In genomic region chr3:32317165-32317900, GRCm38 (mm10) we compare ENCODE assay signal across 9 mouse cellular contexts. TPM values are rescaled to one million over a fixed set of nuclear protein-coding genes. Genes with fewer than 3 reads are reported as not detected.
A peak's percentile ranks its signal among the peaks of the same experiment; 100 is the strongest.
DNase-seq lines count a peak whose midpoint lies in the region; ATAC-seq and TF ChIP-seq lines count a peak whose summit lies in the region.
"Had no signal": no experiment of that assay in that cellular context is flagged by ENCODE, and none has a peak within 500 bp of the region (broad histone marks: within the 10 kb centered on the region; RNA-seq: fewer than 3 reads in every experiment).

No protein-coding gene starts in this region.

- 27% methylated on average over 12 of the region's 12 CpGs for WGBS in neural tube, embryonic 11.5 days
- WGBS in forebrain, postnatal 0 days, result 21% methylated on average over 12 of the region's 12 CpGs
- 18% methylated on average over 12 of the region's 12 CpGs for WGBS in kidney, adult 2 months
- WGBS in limb, embryonic 14.5 days, result 23% methylated on average over 12 of the region's 12 CpGs
- WGBS in neural tube, embryonic 15.5 days, result 27% methylated on average over 12 of the region's 12 CpGs

- no peak overlapping the region for H3K4me3 ChIP-seq in neural tube, embryonic 11.5 days (ENCODE audit: low read depth, low read length)
- H3K4me3 ChIP-seq in forebrain, postnatal 0 days (ENCODE audit: low read depth, low read length), result no peak overlapping the region
- H3K4me3 ChIP-seq in kidney, adult 2 months (ENCODE audit: insufficient read depth, low read depth, low read length), result no peak overlapping the region
- H3K4me3 ChIP-seq in limb, embryonic 14.5 days (replicated peaks; ENCODE audit: low read length), result no peak overlapping the region
- H3K4me3 ChIP-seq in neural tube, embryonic 15.5 days (replicated peaks), result no peak overlapping the region
- H3K4me3 ChIP-seq: lung, embryonic 15.5 days had no signal

- no peak overlapping the region for H3K27ac ChIP-seq in neural tube, embryonic 11.5 days (ENCODE audit: low read depth, low read length)
- H3K27ac ChIP-seq in forebrain, postnatal 0 days (ENCODE audit: low read depth, low read length), result no peak overlapping the region
- no peak overlapping the region for H3K27ac ChIP-seq in kidney, adult 2 months (ENCODE audit: insufficient read depth, low read depth, low read length)
- no peak overlapping the region for H3K27ac ChIP-seq in limb, embryonic 14.5 days (replicated peaks; ENCODE audit: low read depth, low read length)
- no peak overlapping the region for H3K27ac ChIP-seq in neural tube, embryonic 15.5 days (replicated peaks)
- H3K27ac ChIP-seq: lung, embryonic 15.5 days had no signal

- H3K9me3 ChIP-seq in neural tube, embryonic 11.5 days (ENCODE audit: control insufficient read depth, low read length), result no peaks in the 10 kb centered on the region
- H3K9me3 ChIP-seq in forebrain, postnatal 0 days (ENCODE audit: low read length), result no peaks in the 10 kb centered on the region
- no peaks in the 10 kb centered on the region for H3K9me3 ChIP-seq in limb, embryonic 14.5 days (ENCODE audit: control insufficient read depth, low read length)
- H3K9me3 ChIP-seq in neural tube, embryonic 15.5 days (replicated peaks), result no peaks in the 10 kb centered on the region
- H3K9me3 ChIP-seq: lung, embryonic 15.5 days had no signal

- no peak for TF ChIP-seq POLR2A in brain, embryonic 14.5 days (IDR thresholded peaks at IDR 0.05; ENCODE audit: borderline replicate concordance, extremely low read depth, insufficient read depth, insufficient read length, poor library complexity, severe bottlenecking)
- no peak for TF ChIP-seq POLR2A in kidney, adult 2 months (IDR thresholded peaks at IDR 0.05; ENCODE audit: low read depth, low read length)
- TF ChIP-seq POLR2A in limb, embryonic 14.5 days (IDR thresholded peaks at IDR 0.05; ENCODE audit: borderline replicate concordance, extremely low read depth, insufficient read depth, insufficient read length), result no peak

- no peak; the same call in 1 of the 2 replicates for ATAC-seq in neural tube, embryonic 11.5 days (ENCODE audit: insufficient read depth, low FRiP score, low TSS enrichment)
- peak; percentile 95 for ATAC-seq in forebrain, postnatal 0 days
- ATAC-seq in limb, embryonic 14.5 days (ENCODE audit: low FRiP score, low read depth), result peak; percentile 74
- peak; percentile 89 for ATAC-seq in neural tube, embryonic 15.5 days (ENCODE audit: low FRiP score)
- no peak for ATAC-seq in megakaryocyte, adult 5-6 weeks (ENCODE audit: poor library complexity, severe bottlenecking)

- H3K27me3 ChIP-seq in neural tube, embryonic 11.5 days (ENCODE audit: control insufficient read depth, insufficient read depth, low read length), result no peaks in the 10 kb centered on the region
- no peaks in the 10 kb centered on the region for H3K27me3 ChIP-seq in forebrain, postnatal 0 days (ENCODE audit: insufficient read depth, low read length)
- H3K27me3 ChIP-seq in kidney, adult 2 months (replicated peaks; ENCODE audit: control insufficient read depth, insufficient read depth, low read length), result no peaks in the 10 kb centered on the region
- no peaks in the 10 kb centered on the region for H3K27me3 ChIP-seq in limb, embryonic 14.5 days (ENCODE audit: control insufficient read depth, insufficient read depth, low read length)
- no peaks in the 10 kb centered on the region for H3K27me3 ChIP-seq in neural tube, embryonic 15.5 days (replicated peaks)

- H3K36me3 ChIP-seq in neural tube, embryonic 11.5 days (ENCODE audit: control insufficient read depth, insufficient read depth, low read length), result no peaks in the 10 kb centered on the region
- H3K36me3 ChIP-seq in forebrain, postnatal 0 days (ENCODE audit: insufficient read depth), result no peaks in the 10 kb centered on the region
- H3K36me3 ChIP-seq in kidney, adult 2 months (ENCODE audit: control insufficient read depth, insufficient read depth, low read length), result no peaks in the 10 kb centered on the region
- no peaks in the 10 kb centered on the region for H3K36me3 ChIP-seq in limb, embryonic 14.5 days (ENCODE audit: control insufficient read depth, insufficient read depth, low read length)
- H3K36me3 ChIP-seq in neural tube, embryonic 15.5 days, result no peaks in the 10 kb centered on the region
- H3K36me3 ChIP-seq: lung, embryonic 15.5 days had no signal

- peak; percentile 54 for DNase-seq in neural tube, embryonic 11.5 days (ENCODE audit: low spot score)
- DNase-seq in neural tube, embryonic 10.5 days (ENCODE audit: extremely low spot score, low spot score), result no peak
- DNase-seq in brain, embryonic 14.5 days (ENCODE audit: low read depth), result peak; percentile 79
- peak; percentile 80 for DNase-seq in forebrain, postnatal 0 days
- peak; percentile 56 for DNase-seq in kidney, adult 2 months
- DNase-seq in limb, embryonic 14.5 days (ENCODE audit: low spot score), result peak; percentile 15

- no peaks in the 10 kb centered on the region for H3K4me1 ChIP-seq in neural tube, embryonic 11.5 days (ENCODE audit: control insufficient read depth, insufficient read depth, low read length)
- no peaks in the 10 kb centered on the region for H3K4me1 ChIP-seq in forebrain, postnatal 0 days (ENCODE audit: insufficient read depth)
- no peaks in the 10 kb centered on the region for H3K4me1 ChIP-seq in kidney, adult 2 months (ENCODE audit: control insufficient read depth, insufficient read depth, low read length)
- no peaks in the 10 kb centered on the region for H3K4me1 ChIP-seq in limb, embryonic 14.5 days (ENCODE audit: control insufficient read depth, insufficient read depth, low read length)
- H3K4me1 ChIP-seq in neural tube, embryonic 15.5 days, result no peaks in the 10 kb centered on the region
- H3K4me1 ChIP-seq: lung, embryonic 15.5 days had no signal

- peak; percentile 88 for TF ChIP-seq CTCF in brain, embryonic 14.5 days (IDR thresholded peaks at IDR 0.05; ENCODE audit: borderline replicate concordance, extremely low read depth, insufficient read depth, insufficient read length)
- TF ChIP-seq CTCF in forebrain, postnatal 0 days (IDR thresholded peaks at IDR 0.05; ENCODE audit: low read depth), result peak; percentile 84
- TF ChIP-seq CTCF in kidney, adult 2 months (conservative IDR thresholded peaks at IDR 0.05; ENCODE audit: insufficient read depth, insufficient read length, low read depth, low read length), result peak; percentile 74

- H3K9ac ChIP-seq in neural tube, embryonic 11.5 days (ENCODE audit: low read length), result no peak overlapping the region
- no peak overlapping the region for H3K9ac ChIP-seq in forebrain, postnatal 0 days
- H3K9ac ChIP-seq in limb, embryonic 14.5 days (ENCODE audit: low read depth, low read length, severe bottlenecking), result no peak overlapping the region
- no peak overlapping the region for H3K9ac ChIP-seq in neural tube, embryonic 15.5 days (replicated peaks)
- H3K9ac ChIP-seq: lung, embryonic 15.5 days had no signal

- H3K4me2 ChIP-seq in neural tube, embryonic 11.5 days (ENCODE audit: low read depth), result no peak overlapping the region
- H3K4me2 ChIP-seq in forebrain, postnatal 0 days (ENCODE audit: low read depth), result peak overlapping the region; percentile 6; the same call in 1 of the 2 replicates
- no peak overlapping the region for H3K4me2 ChIP-seq in limb, embryonic 14.5 days (replicated peaks; ENCODE audit: low read depth, low read length, severe bottlenecking)
- 0 out of 2 replicates have a peak overlapping the region, but pooled peaks have one; percentile 15 for H3K4me2 ChIP-seq in neural tube, embryonic 15.5 days
- H3K4me2 ChIP-seq: lung, embryonic 15.5 days had no signal

RNA-seq across cellular contexts. Expression of gene Zmat3, which starts 48.5 kb away (rescaled TPM):
- 10.6 and 11.5 TPM in 2 replicates for polyA plus RNA-seq in neural tube, embryonic 11.5 days (2014; fragmentation: Nextera tagmentation; extraction: Ambion mirVana)
- 15.0 and 20.6 TPM in 2 replicates for polyA plus RNA-seq in brain, embryonic 14.5 days (2012; rRNA removed)
- 9.5 and 13.9 TPM in 2 replicates for total RNA-seq in forebrain, postnatal 0 days (2014; rRNA removed)
- 3.0 and 4.9 TPM in 2 replicates for polyA plus RNA-seq in forebrain, postnatal 0 days (2015; fragmentation: Nextera tagmentation; extraction: Ambion mirVana)
- 9.5 and 9.9 TPM in 2 replicates for polyA plus RNA-seq in kidney, adult 2 months (2012; rRNA removed)
- 12.6 and 15.1 TPM in 2 replicates for polyA plus RNA-seq in limb, embryonic 14.5 days (2012; rRNA removed)
- polyA plus RNA-seq in limb, embryonic 14.5 days (2014; fragmentation: Nextera tagmentation; extraction: Ambion mirVana), result 7.1 and 7.7 TPM in 2 replicates
- 7.5 and 7.6 TPM in 2 replicates for polyA plus RNA-seq in neural tube, embryonic 15.5 days (2015; fragmentation: Nextera tagmentation; extraction: Ambion mirVana)
- total RNA-seq in megakaryocyte, adult 5-6 weeks (2015), result 2.3 and 2.4 TPM in 2 replicates
- 0.53 and 0.77 TPM in 2 replicates for total RNA-seq in megakaryocyte, adult 5-6 weeks (2017)

Comparison
In these comparisons a context has a peak if more than half of its experiments do, and no peak if none do; other contexts are left out.
1. ATAC-seq: peak in forebrain, postnatal 0 days (single experiment), limb, embryonic 14.5 days (single experiment) and neural tube, embryonic 15.5 days (single experiment); none in neural tube, embryonic 11.5 days (single experiment) and megakaryocyte, adult 5-6 weeks (single experiment).
2. H3K4me2 ChIP-seq: peak in forebrain, postnatal 0 days (single experiment) and neural tube, embryonic 15.5 days (single experiment); none in neural tube, embryonic 11.5 days (single experiment) and limb, embryonic 14.5 days (single experiment).
3. Peak in every context shown above with its lines, with median percentiles within 50 percentile points of each other: CTCF ChIP-seq.